Mouse (Mus musculus): ENCODE results near the gene Kl. TPM values are rescaled to one million over a fixed set of nuclear protein-coding genes. Genes with fewer than 3 reads are reported as not detected.

Kl gene
- polyA plus RNA-seq, 1 experiment from 2014 or later, result 0.16 TPM

DNA sequence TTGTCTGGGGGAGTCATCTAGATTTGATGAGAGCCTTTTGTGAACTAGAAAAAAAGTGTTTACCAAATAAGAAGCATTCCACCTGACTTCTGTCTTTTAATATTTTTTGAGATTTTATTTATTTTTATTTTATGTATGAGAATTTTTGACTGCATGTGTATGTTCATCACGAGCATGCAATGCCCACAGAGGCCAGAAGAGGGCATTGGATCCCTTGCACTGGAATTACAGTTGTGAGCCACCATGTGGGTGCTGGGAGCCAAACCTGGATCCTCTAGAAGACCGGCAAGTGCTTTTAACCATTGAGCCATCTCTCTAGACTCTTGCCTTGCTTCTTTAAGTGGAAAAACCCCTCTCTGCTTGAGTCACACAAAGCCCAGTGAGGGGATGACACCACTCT, 29.7 kb downstream of the Kl start:
- DNase-seq (no peak), ATAC-seq (ENCODE audit: insufficient read depth) (no peak)
- Histone ChIP-seq H3K27me3 (ENCODE audit: insufficient read depth, low read length) (no peaks in the 10 kb centered on the region), H3K36me3 (ENCODE audit: insufficient read depth) (no peaks in the 10 kb centered on the region), H3K4me1 (ENCODE audit: insufficient read depth) (no peaks in the 10 kb centered on the region), H3K9ac (no peak overlapping the region), H3K27ac (ENCODE audit: low read depth) (no peak overlapping the region), H3K9me3 (ENCODE audit: low read depth, low read length) (no peaks in the 10 kb centered on the region), H3K4me2 (no peak overlapping the region), H3K4me3 (ENCODE audit: low read depth, low read length) (no peak overlapping the region)
- peak; percentile 20; the same call in 1 of the 2 replicates for TF ChIP-seq CTCF (IDR thresholded peaks at IDR 0.05; ENCODE audit: low read depth)
- WGBS, result 89% methylated on average over 2 of the region's 2 CpGs

DNA sequence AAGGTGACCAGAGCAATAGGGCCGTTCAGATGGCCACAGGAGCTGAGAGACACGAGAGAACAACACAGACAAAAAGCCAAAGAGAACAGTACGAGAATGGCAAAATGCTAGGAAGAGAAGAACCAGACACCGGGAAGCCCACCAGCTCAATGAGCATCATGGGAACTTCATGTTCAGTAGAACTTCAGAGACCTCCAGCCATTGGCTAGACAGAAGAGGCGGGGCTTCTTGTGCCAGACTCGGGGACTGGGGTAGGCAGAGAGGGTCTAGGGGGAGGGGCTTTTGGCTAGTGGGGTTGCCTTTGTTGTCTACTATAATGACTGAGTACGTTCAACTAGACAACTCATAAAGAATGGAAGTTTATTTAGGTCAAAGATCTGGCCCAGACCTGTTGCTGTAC, 41.7 kb downstream of the Kl start:
- 86% methylated on average over 7 of the region's 7 CpGs for WGBS
- H3K9ac ChIP-seq, result no peak overlapping the region

DNA sequence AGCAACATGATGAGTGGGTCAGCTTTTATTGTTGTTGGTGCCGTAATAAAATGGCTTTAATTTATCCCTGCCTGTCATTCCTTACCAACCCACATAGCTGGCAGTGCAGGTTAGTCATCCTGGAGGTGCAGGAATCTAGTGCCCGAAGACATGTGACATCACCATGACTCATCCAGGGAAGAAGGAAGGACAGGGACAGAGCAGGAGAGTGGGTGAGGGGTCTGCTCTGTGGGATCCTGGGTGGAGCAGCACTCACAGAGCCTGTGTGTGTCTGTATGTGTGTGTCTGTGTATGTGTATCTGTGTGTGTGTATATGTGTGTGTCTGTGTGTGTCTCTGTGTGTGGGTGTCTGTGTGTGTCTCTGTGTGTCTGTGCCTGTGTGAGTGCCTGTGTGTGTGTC, 44.2 kb downstream of the Kl start:
- ATAC-seq (ENCODE audit: insufficient read depth) (no peak), DNase-seq (no peak)
- WGBS, result 69% methylated on average over 2 of the region's 2 CpGs
- Histone ChIP-seq H3K27me3 (ENCODE audit: insufficient read depth, low read length) (no peaks in the 10 kb centered on the region), H3K27ac (ENCODE audit: low read depth) (no peak overlapping the region), H3K9ac (no peak overlapping the region), H3K4me1 (ENCODE audit: insufficient read depth) (no peaks in the 10 kb centered on the region), H3K36me3 (ENCODE audit: insufficient read depth) (no peaks in the 10 kb centered on the region), H3K4me2 (no peak overlapping the region), H3K4me3 (ENCODE audit: low read depth, low read length) (no peak overlapping the region), H3K9me3 (ENCODE audit: low read depth, low read length) (no peaks in the 10 kb centered on the region)
- no peak for TF ChIP-seq CTCF (IDR thresholded peaks at IDR 0.05; ENCODE audit: low read depth)

More for the DNA sequence above, 41.7 kb downstream of the Kl start:
- no peak for DNase-seq
- H3K4me1 ChIP-seq (ENCODE audit: insufficient read depth), result no peaks in the 10 kb centered on the region
- no peak for TF ChIP-seq CTCF (IDR thresholded peaks at IDR 0.05; ENCODE audit: low read depth)
- H3K4me3 ChIP-seq (ENCODE audit: low read depth, low read length), result no peak overlapping the region
- no peak for ATAC-seq (ENCODE audit: insufficient read depth)
- H3K27ac ChIP-seq (ENCODE audit: low read depth), result no peak overlapping the region
- no peaks in the 10 kb centered on the region for H3K27me3 ChIP-seq (ENCODE audit: insufficient read depth, low read length)
- H3K36me3 ChIP-seq (ENCODE audit: insufficient read depth), result no peaks in the 10 kb centered on the region
- H3K4me2 ChIP-seq, result no peak overlapping the region
- no peaks in the 10 kb centered on the region for H3K9me3 ChIP-seq (ENCODE audit: low read depth, low read length)

GRCm38 (mm10) chr5:151001111-151001510, 48.7 kb downstream of the Kl start:
- Histone ChIP-seq H3K27ac (ENCODE audit: low read depth) (no peak overlapping the region), H3K4me1 (ENCODE audit: insufficient read depth) (no peaks in the 10 kb centered on the region), H3K4me2 (no peak overlapping the region), H3K9me3 (ENCODE audit: low read depth, low read length) (no peaks in the 10 kb centered on the region), H3K4me3 (ENCODE audit: low read depth, low read length) (no peak overlapping the region), H3K27me3 (ENCODE audit: insufficient read depth, low read length) (no peaks in the 10 kb centered on the region), H3K9ac (no peak overlapping the region), H3K36me3 (ENCODE audit: insufficient read depth) (no peaks in the 10 kb centered on the region)
- ATAC-seq (ENCODE audit: insufficient read depth) (no peak), DNase-seq (no peak)
- no peak for TF ChIP-seq CTCF (IDR thresholded peaks at IDR 0.05; ENCODE audit: low read depth)
- WGBS, result 81% methylated on average over 7 of the region's 7 CpGs

DNA sequence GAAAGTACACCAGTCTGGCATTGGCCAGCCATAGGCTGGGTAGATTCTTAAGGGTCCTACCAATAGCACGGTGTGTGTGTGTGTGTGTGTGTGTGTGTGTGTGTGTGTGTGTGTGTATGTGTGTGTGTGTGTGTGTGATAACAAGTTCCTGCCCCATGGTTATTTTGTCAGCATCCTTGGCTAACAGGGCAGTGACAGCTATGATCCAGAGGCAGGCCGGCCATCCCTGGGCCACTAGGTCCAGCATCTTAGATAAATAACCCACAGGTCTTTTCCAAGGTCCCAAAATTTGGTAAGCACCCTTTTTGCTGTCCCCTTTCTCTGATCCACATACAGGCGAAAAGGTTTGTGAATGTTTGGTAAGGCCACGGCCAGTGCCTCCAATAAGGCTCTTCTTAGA, 49.6 kb downstream of the Kl start:
- DNase-seq, result no peak
- no peak overlapping the region for H3K4me3 ChIP-seq (ENCODE audit: low read depth, low read length)
- 96% methylated on average over 4 of the region's 4 CpGs for WGBS
- no peak for ATAC-seq (ENCODE audit: insufficient read depth)
- no peak overlapping the region for H3K27ac ChIP-seq (ENCODE audit: low read depth)
- TF ChIP-seq CTCF (IDR thresholded peaks at IDR 0.05; ENCODE audit: low read depth), result no peak
- H3K4me1 ChIP-seq (ENCODE audit: insufficient read depth), result no peaks in the 10 kb centered on the region
- H3K36me3 ChIP-seq (ENCODE audit: insufficient read depth), result no peaks in the 10 kb centered on the region
- no peaks in the 10 kb centered on the region for H3K27me3 ChIP-seq (ENCODE audit: insufficient read depth, low read length)
- no peaks in the 10 kb centered on the region for H3K9me3 ChIP-seq (ENCODE audit: low read depth, low read length)
- H3K9ac ChIP-seq, result no peak overlapping the region
- no peak overlapping the region for H3K4me2 ChIP-seq

- H3K4me2 ChIP-seq, result no peak overlapping the region
- H3K4me3 ChIP-seq (ENCODE audit: low read depth, low read length), result no peak overlapping the region
- no peak for TF ChIP-seq CTCF (IDR thresholded peaks at IDR 0.05; ENCODE audit: low read depth)
- no peaks in the 10 kb centered on the region for H3K9me3 ChIP-seq (ENCODE audit: low read depth, low read length)
- no peak overlapping the region for H3K9ac ChIP-seq
- no peaks in the 10 kb centered on the region for H3K4me1 ChIP-seq (ENCODE audit: insufficient read depth)
- DNase-seq (no peak), ATAC-seq (ENCODE audit: insufficient read depth) (no peak)
- no peaks in the 10 kb centered on the region for H3K36me3 ChIP-seq (ENCODE audit: insufficient read depth)
- H3K27ac ChIP-seq (ENCODE audit: low read depth), result no peak overlapping the region
- WGBS, result 54% methylated on average over 1 of the region's 1 CpGs
- no peaks in the 10 kb centered on the region for H3K27me3 ChIP-seq (ENCODE audit: insufficient read depth, low read length)
Observed at GRCm38 (mm10) chr5:151004216-151004755, 51.9 kb downstream of the Kl start.

DNA sequence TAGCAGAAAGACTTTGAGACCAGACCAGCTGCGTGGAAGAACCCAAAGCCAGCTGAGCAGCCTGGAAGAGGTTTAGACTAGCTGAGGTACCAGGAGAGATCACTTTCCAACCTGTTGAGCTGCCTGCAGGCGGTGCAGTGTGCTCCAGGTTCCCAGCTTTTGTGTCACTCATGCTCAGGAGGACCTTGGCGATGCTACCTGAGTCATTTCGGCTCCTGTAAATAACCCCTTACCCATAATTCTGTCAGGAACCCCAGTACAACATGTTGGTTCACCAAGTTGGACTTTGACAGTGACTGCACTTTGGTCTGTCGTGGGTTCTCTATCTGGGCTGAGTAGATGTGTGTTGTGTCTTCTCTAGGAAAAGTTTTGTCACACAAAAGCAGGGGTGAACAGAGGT, 66.0 kb downstream of the Kl start:
- no peaks in the 10 kb centered on the region for H3K36me3 ChIP-seq (ENCODE audit: insufficient read depth)
- H3K4me1 ChIP-seq (ENCODE audit: insufficient read depth), result peaks cover 3% of the 10 kb centered on the region; the same call in 1 of the 2 replicates
- TF ChIP-seq CTCF (IDR thresholded peaks at IDR 0.05; ENCODE audit: low read depth), result no peak
- WGBS, result 77% methylated on average over 5 of the region's 5 CpGs
- no peaks in the 10 kb centered on the region for H3K27me3 ChIP-seq (ENCODE audit: insufficient read depth, low read length)
- H3K4me3 ChIP-seq (ENCODE audit: low read depth, low read length), result no peak overlapping the region
- H3K9ac ChIP-seq, result no peak overlapping the region
- H3K4me2 ChIP-seq, result no peak overlapping the region
- DNase-seq (no peak), ATAC-seq (ENCODE audit: insufficient read depth) (no peak)
- no peaks in the 10 kb centered on the region; the same call in 1 of the 2 replicates for H3K9me3 ChIP-seq (ENCODE audit: low read depth, low read length)
- H3K27ac ChIP-seq (ENCODE audit: low read depth), result no peak overlapping the region

DNA sequence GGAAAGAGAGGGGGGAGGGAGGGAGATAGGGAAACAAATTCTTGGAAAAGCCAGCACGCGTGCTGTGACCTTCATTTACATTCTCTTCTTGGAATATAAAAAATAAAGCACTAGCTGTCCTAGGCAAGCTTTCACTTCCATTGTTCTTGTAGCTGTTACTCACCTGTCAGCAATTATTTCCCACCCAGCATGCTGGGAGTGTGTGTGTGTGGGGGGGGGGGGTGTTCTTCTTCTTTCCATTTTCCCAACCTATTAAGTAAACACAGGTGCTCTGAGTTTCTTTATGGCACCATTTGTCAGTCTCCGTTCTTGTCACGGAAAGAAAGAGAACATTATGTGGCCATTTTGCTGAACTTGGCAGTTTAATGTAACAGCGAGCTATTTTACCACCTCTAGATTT, 66.6 kb downstream of the Kl start:
- no peaks in the 10 kb centered on the region for H3K27me3 ChIP-seq (ENCODE audit: insufficient read depth, low read length)
- TF ChIP-seq CTCF (IDR thresholded peaks at IDR 0.05; ENCODE audit: low read depth), result no peak
- no peak overlapping the region for H3K4me2 ChIP-seq
- ATAC-seq (ENCODE audit: insufficient read depth), result no peak
- WGBS, result 54% methylated on average over 5 of the region's 5 CpGs
- H3K36me3 ChIP-seq (ENCODE audit: insufficient read depth), result no peaks in the 10 kb centered on the region
- H3K9me3 ChIP-seq (ENCODE audit: low read depth, low read length), result no peaks in the 10 kb centered on the region; the same call in 1 of the 2 replicates
- DNase-seq, result no peak
- no peak overlapping the region for H3K27ac ChIP-seq (ENCODE audit: low read depth)
- H3K4me3 ChIP-seq (ENCODE audit: low read depth, low read length), result no peak overlapping the region
- no peak overlapping the region for H3K9ac ChIP-seq
- peaks cover 8% of the 10 kb centered on the region; the same call in 1 of the 2 replicates for H3K4me1 ChIP-seq (ENCODE audit: insufficient read depth)
